In the genomic region with DNA sequence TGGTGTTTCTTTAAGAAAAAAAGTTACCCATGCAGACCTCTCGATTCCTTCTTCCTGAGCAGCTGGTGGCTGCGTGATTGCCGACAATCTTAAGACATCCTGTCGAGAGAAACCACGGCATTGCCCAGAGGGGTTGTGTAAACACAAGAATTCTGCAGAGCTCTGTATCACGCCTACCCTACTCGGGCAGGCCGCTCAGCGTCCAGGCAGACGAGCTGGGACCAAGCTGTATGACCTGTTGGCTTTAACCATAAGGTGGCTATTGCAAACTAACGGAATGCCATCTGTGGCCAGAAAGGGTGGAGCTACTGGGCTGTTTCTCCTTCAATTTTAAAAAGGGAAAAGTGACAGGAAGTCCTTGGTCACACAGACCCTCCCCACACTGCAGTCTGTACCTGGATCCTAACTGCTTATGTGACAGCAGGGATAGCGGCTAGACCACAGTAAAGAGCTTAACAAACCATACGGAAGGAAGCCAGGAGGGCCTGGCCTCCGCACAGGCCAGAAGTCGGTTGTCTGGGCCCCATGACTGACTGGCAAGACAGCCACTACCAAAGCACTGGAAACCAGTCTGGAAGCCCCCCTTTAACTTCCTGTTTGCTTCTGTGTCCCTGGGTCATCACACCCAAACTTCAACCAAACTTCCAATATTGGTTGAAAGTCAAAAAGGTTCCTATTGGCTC, we compare ENCODE assay signal across 8 mouse cellular contexts. TPM values are rescaled to one million over a fixed set of nuclear protein-coding genes. Genes with fewer than 3 reads are reported as not detected.
DNase-seq lines count a peak whose midpoint lies in the region; ATAC-seq and TF ChIP-seq lines count a peak whose summit lies in the region.

No protein-coding gene starts in this region.

- DNase-seq in T-cell, adult 2 months (ENCODE audit: low spot score) = peak; percentile 66
- DNase-seq in heart, postnatal 4 days = peak; percentile 45
- DNase-seq in liver = peak; percentile 37
- DNase-seq in neural tube, embryonic 11.5 days (ENCODE audit: low spot score) = no peak
- no peak for DNase-seq in cerebellum, postnatal 25 days
- no peak for DNase-seq in cerebellum, adult 2 months
- no peak for DNase-seq in layer of hippocampus, adult 8-10 months (ENCODE audit: low spot score in 2 of 2)

- no peak overlapping the region; the same call in 1 of the 2 replicates for H3K4me2 ChIP-seq in neural tube, embryonic 11.5 days (ENCODE audit: low read depth)

- no peak for TF ChIP-seq POLR2A in cerebellum, adult 2 months (IDR thresholded peaks at IDR 0.05; ENCODE audit: borderline replicate concordance, insufficient read depth, low read length)

- peak; percentile 75 for ATAC-seq in common myeloid progenitor, adult 5-6 weeks (replicated peaks; ENCODE audit: low read depth, poor library complexity, severe bottlenecking)
- no peak for ATAC-seq in neural tube, embryonic 11.5 days (ENCODE audit: insufficient read depth, low FRiP score, low TSS enrichment)

- no peaks in the 10 kb centered on the region for H3K4me1 ChIP-seq in neural tube, embryonic 11.5 days (ENCODE audit: control insufficient read depth, insufficient read depth, low read length)
- H3K4me1 ChIP-seq in cerebellum, adult 2 months (ENCODE audit: control insufficient read depth, insufficient read depth, low read length) = peaks cover 3% of the 10 kb centered on the region; the same call in 1 of the 2 replicates

- TF ChIP-seq CTCF in cerebellum, adult 2 months (IDR thresholded peaks at IDR 0.05; ENCODE audit: borderline replicate concordance, insufficient read depth, low read depth, low read length) = no peak

- H3K27ac ChIP-seq in neural tube, embryonic 11.5 days (ENCODE audit: low read depth, low read length) = 0 out of 2 replicates have a peak overlapping the region, but pooled peaks have one; percentile 20
- H3K27ac ChIP-seq in cerebellum, adult 2 months (ENCODE audit: insufficient read depth, low read length) = no peak overlapping the region

- 56% methylated on average over 15 of the region's 15 CpGs for WGBS in neural tube, embryonic 11.5 days
- 35% methylated on average over 15 of the region's 15 CpGs for WGBS in cerebellum, adult 2 months

- H3K9ac ChIP-seq in neural tube, embryonic 11.5 days (ENCODE audit: low read length) = no peak overlapping the region

- H3K36me3 ChIP-seq in neural tube, embryonic 11.5 days (ENCODE audit: control insufficient read depth, insufficient read depth, low read length) = no peaks in the 10 kb centered on the region

- H3K4me3 ChIP-seq in neural tube, embryonic 11.5 days (ENCODE audit: low read depth, low read length) = no peak overlapping the region
- no peak overlapping the region for H3K4me3 ChIP-seq in cerebellum, adult 2 months (replicated peaks; ENCODE audit: insufficient read depth, low read depth, low read length)

- H3K27me3 ChIP-seq in neural tube, embryonic 11.5 days (ENCODE audit: control insufficient read depth, insufficient read depth, low read length) = no peaks in the 10 kb centered on the region
- H3K27me3 ChIP-seq in cerebellum, adult 2 months (ENCODE audit: control insufficient read depth, insufficient read depth, low read length) = no peaks in the 10 kb centered on the region

- H3K9me3 ChIP-seq in neural tube, embryonic 11.5 days (ENCODE audit: control insufficient read depth, low read length) = no peaks in the 10 kb centered on the region

RNA-seq across cellular contexts. Expression of a gene that starts 24.8 kb away (rescaled TPM):
- total RNA-seq in common myeloid progenitor, adult 5-6 weeks (2017) = 12.1 and 17.4 TPM in 2 replicates
- 10 to 100 TPM; 17.9 to 19.0 TPM for total RNA-seq in heart, postnatal 4 days (2021)
- 8.1 and 8.7 TPM in 2 replicates for polyA plus RNA-seq in neural tube, embryonic 11.5 days (2014; fragmentation: Nextera tagmentation; extraction: Ambion mirVana)
- polyA plus RNA-seq in cerebellum, adult 2 months (2012; rRNA removed) = 42.0 and 48.3 TPM in 2 replicates
- 10 to 100 TPM; 16.6 to 28.6 (median 20.2) TPM for total RNA-seq in layer of hippocampus, adult 8-10 months (2022)

RNA-seq across cellular contexts. Expression of a gene that starts 47.1 kb away (rescaled TPM):
- total RNA-seq in common myeloid progenitor, adult 5-6 weeks (2017) = 20.8 and 42.9 TPM in 2 replicates
- 10 to 100 TPM; 17.7 to 19.2 TPM for total RNA-seq in heart, postnatal 4 days (2021)
- polyA plus RNA-seq in neural tube, embryonic 11.5 days (2014; fragmentation: Nextera tagmentation; extraction: Ambion mirVana) = 26.3 and 27.0 TPM in 2 replicates
- polyA plus RNA-seq in cerebellum, adult 2 months (2012; rRNA removed) = 212 and 243 TPM in 2 replicates
- total RNA-seq in layer of hippocampus, adult 8-10 months (2022) = 10 to 100 TPM; 87.3 to 96.2 (median 93.0) TPM

Comparison
In these comparisons a context has a peak if more than half of its experiments do, and no peak if none do; other contexts are left out.
1. DNase-seq: peak in T-cell, adult 2 months (single experiment), heart, postnatal 4 days (single experiment) and liver (single experiment); none in neural tube, embryonic 11.5 days (single experiment), cerebellum, postnatal 25 days (0 of 2), cerebellum, adult 2 months (0 of 2) and layer of hippocampus, adult 8-10 months (0 of 2).